Mouse (Mus musculus): ENCODE results near the gene Lhfpl2. TPM values are rescaled to one million over a fixed set of nuclear protein-coding genes. Genes with fewer than 3 reads are reported as not detected.

Gene Lhfpl2
- polyA plus RNA-seq, 1 experiment from 2014 or later = 23.4 TPM

DNA sequence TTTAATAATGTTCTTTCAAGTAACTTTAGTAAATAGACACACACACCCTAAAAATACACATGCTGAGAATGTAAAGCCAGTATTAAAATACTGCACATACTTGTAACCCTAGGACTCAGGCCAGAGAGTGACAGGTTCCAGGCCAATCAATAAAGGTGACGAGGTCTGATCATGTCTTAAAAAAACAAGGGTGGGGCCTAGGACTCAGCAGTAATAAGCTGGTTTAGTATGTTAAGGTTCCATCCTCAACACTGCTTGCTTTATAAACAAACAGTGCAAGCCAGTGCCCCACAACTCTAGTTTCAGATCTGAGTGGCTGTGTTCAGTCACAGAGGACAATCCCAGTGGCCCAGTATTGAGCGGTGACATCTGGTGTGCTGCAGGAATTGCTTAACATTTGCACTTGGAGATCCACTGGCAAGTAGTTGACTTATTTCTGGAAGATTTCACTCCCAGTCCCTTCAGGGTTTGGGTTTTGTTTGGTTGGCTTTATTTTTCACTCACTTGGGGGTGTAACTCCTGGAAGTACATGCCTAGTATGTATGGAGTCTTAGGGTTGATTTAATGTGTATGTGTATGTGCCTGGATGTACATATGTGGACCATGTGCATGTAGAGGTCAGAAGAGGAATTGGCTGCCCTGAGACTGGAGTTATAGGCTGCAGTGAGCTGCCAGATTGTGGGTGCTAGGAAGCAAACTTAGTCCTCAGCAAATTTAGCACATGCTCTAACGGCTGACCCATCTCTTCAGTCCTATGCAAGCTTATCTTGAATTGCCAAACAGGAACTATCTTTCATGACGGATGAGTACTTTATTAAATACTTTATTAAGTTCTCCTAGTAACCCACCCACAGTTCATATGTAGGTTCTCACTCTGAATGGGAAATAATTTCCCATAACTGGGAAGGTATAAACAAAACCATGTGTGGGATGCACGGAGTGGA is 123.2 kb downstream of the Lhfpl2 start:
- no peak for ATAC-seq (replicated peaks; ENCODE audit: extremely low read depth, insufficient read depth, low FRiP score)
- 81% methylated on average over 5 of the region's 5 CpGs for WGBS
- Histone ChIP-seq H3K36me3 (ENCODE audit: control insufficient read depth, insufficient read depth) (no peaks in the 10 kb centered on the region), H3K9ac (ENCODE audit: low read length) (no peak overlapping the region), H3K27ac (ENCODE audit: low read length) (no peak overlapping the region), H3K4me2 (ENCODE audit: low read depth, low read length) (no peak overlapping the region), H3K27me3 (ENCODE audit: control insufficient read depth, insufficient read depth, low read length) (no peaks in the 10 kb centered on the region), H3K4me1 (ENCODE audit: control insufficient read depth, insufficient read depth, low read length) (peaks cover 15% of the 10 kb centered on the region), H3K4me3 (ENCODE audit: low read length) (no peak overlapping the region), H3K9me3 (replicated peaks; ENCODE audit: control insufficient read depth, low read length) (no peaks in the 10 kb centered on the region)

DNA sequence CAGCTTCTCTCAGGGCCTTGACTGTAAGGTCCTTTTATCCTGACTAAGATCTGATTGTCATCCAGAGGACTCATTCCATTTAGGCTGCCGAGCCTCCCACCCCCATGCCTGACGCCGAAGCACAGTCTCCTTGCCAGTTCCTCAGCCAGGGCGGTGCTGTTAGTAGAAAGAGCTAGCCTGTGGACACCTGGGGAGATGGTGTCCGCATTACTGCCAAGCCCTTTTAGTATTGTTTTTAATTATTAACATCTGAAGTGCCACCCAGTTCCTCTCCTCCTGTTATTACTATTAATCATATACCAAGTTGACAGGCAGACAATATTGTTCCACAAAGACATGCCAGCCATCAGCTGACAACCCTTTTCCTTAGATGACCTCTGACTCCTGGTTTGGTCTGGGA is 124.4 kb downstream of the Lhfpl2 start:
- Histone ChIP-seq H3K4me3 (ENCODE audit: low read length) (no peak overlapping the region), H3K9ac (ENCODE audit: low read length) (no peak overlapping the region), H3K4me1 (ENCODE audit: control insufficient read depth, insufficient read depth, low read length) (peaks cover 16% of the 10 kb centered on the region), H3K4me2 (ENCODE audit: low read depth, low read length) (no peak overlapping the region), H3K27me3 (ENCODE audit: control insufficient read depth, insufficient read depth, low read length) (no peaks in the 10 kb centered on the region), H3K36me3 (ENCODE audit: control insufficient read depth, insufficient read depth) (no peaks in the 10 kb centered on the region), H3K27ac (ENCODE audit: low read length) (no peak overlapping the region), H3K9me3 (replicated peaks; ENCODE audit: control insufficient read depth, low read length) (no peaks in the 10 kb centered on the region)
- WGBS = 79% methylated on average over 5 of the region's 5 CpGs
- no peak for ATAC-seq (replicated peaks; ENCODE audit: extremely low read depth, insufficient read depth, low FRiP score)

DNA sequence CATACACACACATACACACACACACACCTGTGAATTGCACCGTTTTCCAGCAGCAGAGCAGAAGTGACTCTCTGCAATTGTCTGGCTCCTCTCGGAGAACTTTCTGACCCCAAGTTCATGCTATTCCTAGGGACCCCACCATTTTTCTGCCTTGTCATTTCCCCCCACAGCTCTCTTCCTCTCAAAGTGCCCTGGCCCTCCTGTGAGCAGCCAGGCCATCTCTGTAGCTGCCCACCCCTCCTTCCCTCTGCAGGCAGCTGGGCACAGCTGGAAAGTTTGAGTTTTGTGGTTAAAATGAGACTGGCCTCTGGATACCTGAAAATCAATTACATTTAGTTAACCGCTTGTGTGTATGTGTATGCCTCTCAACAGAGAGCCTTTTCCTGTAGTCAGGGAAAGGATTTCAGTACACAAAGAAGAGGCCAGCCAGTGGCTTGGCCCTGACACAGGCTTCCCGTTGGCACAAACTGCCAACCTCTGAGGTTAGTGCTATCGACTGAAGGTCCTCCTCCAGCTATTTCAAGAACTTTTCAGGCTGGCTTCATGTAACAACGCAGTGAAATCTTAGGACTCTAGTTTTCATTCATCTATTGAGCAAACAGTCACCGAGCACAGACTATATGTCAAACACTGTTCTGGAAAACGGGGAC is 125.9 kb downstream of the Lhfpl2 start:
- H3K4me3 ChIP-seq (ENCODE audit: low read length) = no peak overlapping the region
- no peaks in the 10 kb centered on the region for H3K9me3 ChIP-seq (replicated peaks; ENCODE audit: control insufficient read depth, low read length)
- no peak overlapping the region for H3K4me2 ChIP-seq (ENCODE audit: low read depth, low read length)
- 71% methylated on average over 8 of the region's 8 CpGs for WGBS
- H3K9ac ChIP-seq (ENCODE audit: low read length) = no peak overlapping the region
- ATAC-seq (replicated peaks; ENCODE audit: extremely low read depth, insufficient read depth, low FRiP score) = no peak
- no peak overlapping the region for H3K27ac ChIP-seq (ENCODE audit: low read length)
- H3K36me3 ChIP-seq (ENCODE audit: control insufficient read depth, insufficient read depth) = no peaks in the 10 kb centered on the region
- no peaks in the 10 kb centered on the region for H3K27me3 ChIP-seq (ENCODE audit: control insufficient read depth, insufficient read depth, low read length)
- H3K4me1 ChIP-seq (ENCODE audit: control insufficient read depth, insufficient read depth, low read length) = peaks cover 13% of the 10 kb centered on the region

DNA sequence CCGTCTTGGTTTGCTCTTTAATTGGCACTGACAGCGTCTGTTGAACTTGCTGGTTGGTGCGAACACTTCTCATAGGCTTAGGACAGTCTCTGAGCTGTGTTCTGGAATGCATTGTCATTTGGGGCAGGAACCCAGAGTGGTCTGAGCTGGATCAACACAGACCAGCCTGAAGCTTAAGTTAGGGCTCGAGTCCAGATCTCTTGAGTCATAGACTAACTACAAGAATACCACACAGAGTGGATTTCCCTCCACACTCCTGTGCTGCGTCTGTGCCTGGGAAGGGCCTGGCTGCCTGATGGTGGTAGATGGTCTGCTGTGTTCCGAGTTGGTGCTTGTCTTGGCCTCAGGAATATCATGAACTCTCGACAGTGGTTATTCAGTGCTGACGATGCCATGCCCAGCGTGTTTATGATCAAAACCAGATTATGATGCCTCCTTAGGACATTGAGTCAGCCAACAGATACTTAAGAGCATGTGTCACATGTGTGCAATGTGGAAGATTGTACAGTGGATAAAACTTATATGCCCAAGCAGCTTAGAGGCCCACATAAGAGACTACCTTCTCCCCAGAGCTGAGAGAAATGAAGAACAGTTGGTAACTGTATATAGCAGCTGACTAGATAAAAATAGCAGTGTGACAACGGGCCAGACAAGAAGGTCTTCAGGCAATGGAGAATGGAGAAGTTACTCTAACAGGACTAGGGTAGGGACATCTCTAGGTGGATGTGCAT is 127.3 kb downstream of the Lhfpl2 start:
- H3K4me2 ChIP-seq (ENCODE audit: low read depth, low read length) = no peak overlapping the region
- WGBS = 59% methylated on average over 10 of the region's 10 CpGs
- H3K4me1 ChIP-seq (ENCODE audit: control insufficient read depth, insufficient read depth, low read length) = peaks cover 13% of the 10 kb centered on the region
- H3K36me3 ChIP-seq (ENCODE audit: control insufficient read depth, insufficient read depth) = no peaks in the 10 kb centered on the region
- no peak overlapping the region for H3K9ac ChIP-seq (ENCODE audit: low read length)
- no peak overlapping the region for H3K4me3 ChIP-seq (ENCODE audit: low read length)
- H3K27me3 ChIP-seq (ENCODE audit: control insufficient read depth, insufficient read depth, low read length) = no peaks in the 10 kb centered on the region
- no peak for ATAC-seq (replicated peaks; ENCODE audit: extremely low read depth, insufficient read depth, low FRiP score)
- peak overlapping the region; percentile 12; the same call in 1 of the 2 replicates for H3K27ac ChIP-seq (ENCODE audit: low read length)
- no peaks in the 10 kb centered on the region for H3K9me3 ChIP-seq (replicated peaks; ENCODE audit: control insufficient read depth, low read length)

DNA sequence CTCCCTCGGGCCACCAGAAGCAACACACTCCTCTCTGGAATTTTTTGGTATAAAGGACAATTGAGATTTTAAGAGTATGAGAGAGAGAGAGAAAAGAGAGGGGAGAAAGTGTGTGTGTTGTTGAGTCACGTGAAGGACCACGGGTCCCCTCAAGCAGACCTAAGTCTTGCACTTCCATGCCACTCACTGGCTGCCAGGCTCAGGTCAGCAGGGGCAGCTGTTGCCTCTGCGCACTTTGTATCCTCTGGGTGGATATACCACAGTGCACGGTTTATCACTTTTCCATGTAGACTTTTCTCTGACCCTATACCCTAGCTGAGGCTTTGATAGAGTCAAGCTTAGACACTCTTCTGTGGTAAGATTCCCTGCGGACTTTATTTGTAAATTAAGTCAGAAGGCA is 128.0 kb downstream of the Lhfpl2 start:
- no peak for ATAC-seq (replicated peaks; ENCODE audit: extremely low read depth, insufficient read depth, low FRiP score)
- H3K36me3 ChIP-seq (ENCODE audit: control insufficient read depth, insufficient read depth) = no peaks in the 10 kb centered on the region
- H3K27me3 ChIP-seq (ENCODE audit: control insufficient read depth, insufficient read depth, low read length) = no peaks in the 10 kb centered on the region
- H3K4me3 ChIP-seq (ENCODE audit: low read length) = no peak overlapping the region
- H3K4me2 ChIP-seq (ENCODE audit: low read depth, low read length) = no peak overlapping the region
- peaks cover 13% of the 10 kb centered on the region for H3K4me1 ChIP-seq (ENCODE audit: control insufficient read depth, insufficient read depth, low read length)
- H3K9me3 ChIP-seq (replicated peaks; ENCODE audit: control insufficient read depth, low read length) = no peaks in the 10 kb centered on the region
- WGBS = 84% methylated on average over 5 of the region's 6 CpGs
- no peak overlapping the region for H3K27ac ChIP-seq (ENCODE audit: low read length)
- no peak overlapping the region for H3K9ac ChIP-seq (ENCODE audit: low read length)

DNA sequence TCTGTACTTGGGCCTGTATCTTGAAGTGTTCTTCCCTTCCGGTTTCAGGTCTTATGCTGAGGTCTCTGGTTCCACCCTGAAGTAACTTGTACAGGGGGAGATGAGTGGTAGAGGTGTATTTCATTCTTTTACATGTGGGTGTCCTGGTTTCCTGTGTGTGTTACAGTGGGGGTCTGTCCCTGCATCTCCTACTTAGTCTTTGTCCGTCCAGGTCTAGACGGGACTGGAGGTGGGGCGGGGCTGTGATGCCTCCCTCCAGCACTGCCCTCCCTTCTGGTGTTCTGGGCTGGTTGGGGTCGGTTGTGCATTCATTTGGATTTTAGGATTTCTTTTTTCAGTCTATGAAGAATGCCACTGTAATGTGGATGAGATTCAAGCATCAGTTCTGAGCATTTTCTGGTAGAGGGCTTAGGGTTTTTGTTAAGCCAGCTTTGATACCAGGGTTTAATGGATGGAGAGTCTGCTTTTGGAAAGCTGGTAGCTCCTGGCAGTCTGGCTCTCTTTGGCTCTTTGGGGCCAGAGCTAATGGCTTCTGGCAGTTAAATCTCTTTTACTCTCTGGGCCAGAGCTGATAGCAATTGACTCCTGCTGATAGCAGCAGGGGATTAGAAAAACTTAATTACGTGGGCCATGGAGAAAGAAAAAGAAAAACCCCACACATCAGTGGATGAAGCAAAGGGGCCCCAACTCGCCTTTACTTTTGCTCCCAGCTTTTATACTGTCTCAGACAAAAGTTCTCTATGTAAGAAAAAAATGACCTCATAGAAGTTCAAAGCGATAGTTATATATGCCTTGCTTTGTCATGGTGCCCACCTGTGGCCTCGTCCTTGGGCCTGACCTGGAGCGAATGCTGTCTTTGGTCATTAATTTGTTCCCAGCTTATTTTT is 130.8 kb downstream of the Lhfpl2 start:
- H3K9ac ChIP-seq (ENCODE audit: low read length) = no peak overlapping the region
- H3K27me3 ChIP-seq (ENCODE audit: control insufficient read depth, insufficient read depth, low read length) = no peaks in the 10 kb centered on the region
- ATAC-seq (replicated peaks; ENCODE audit: extremely low read depth, insufficient read depth, low FRiP score) = no peak
- H3K27ac ChIP-seq (ENCODE audit: low read length) = no peak overlapping the region
- H3K4me2 ChIP-seq (ENCODE audit: low read depth, low read length) = no peak overlapping the region
- 61% methylated on average over 10 of the region's 10 CpGs for WGBS
- no peak overlapping the region for H3K4me3 ChIP-seq (ENCODE audit: low read length)
- no peaks in the 10 kb centered on the region for H3K9me3 ChIP-seq (replicated peaks; ENCODE audit: control insufficient read depth, low read length)
- H3K36me3 ChIP-seq (ENCODE audit: control insufficient read depth, insufficient read depth) = no peaks in the 10 kb centered on the region
- peaks cover 15% of the 10 kb centered on the region for H3K4me1 ChIP-seq (ENCODE audit: control insufficient read depth, insufficient read depth, low read length)

DNA sequence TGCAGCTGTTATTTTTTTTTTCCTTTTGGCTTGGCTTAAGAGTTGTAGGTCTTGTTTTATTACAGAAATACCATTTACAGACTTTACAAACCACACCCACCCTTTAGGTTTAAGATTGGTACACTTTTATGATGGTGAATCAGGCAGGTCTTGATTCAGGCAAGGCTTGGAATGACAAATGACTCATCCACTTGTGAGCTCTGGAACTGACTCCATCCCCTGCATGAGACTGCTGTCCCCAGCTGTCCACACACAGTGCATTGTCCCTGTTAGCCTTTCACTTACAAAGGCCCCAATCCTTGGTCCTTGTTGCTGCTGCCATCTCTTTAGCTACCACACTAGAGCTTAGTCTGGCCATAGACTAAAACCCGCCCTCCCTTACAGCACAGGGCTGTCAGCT is 132.8 kb downstream of the Lhfpl2 start:
- Histone ChIP-seq H3K36me3 (ENCODE audit: control insufficient read depth, insufficient read depth) (no peaks in the 10 kb centered on the region), H3K27me3 (ENCODE audit: control insufficient read depth, insufficient read depth, low read length) (no peaks in the 10 kb centered on the region), H3K4me3 (ENCODE audit: low read length) (no peak overlapping the region), H3K4me1 (ENCODE audit: control insufficient read depth, insufficient read depth, low read length) (peaks cover 4% of the 10 kb centered on the region), H3K9ac (ENCODE audit: low read length) (no peak overlapping the region), H3K27ac (ENCODE audit: low read length) (no peak overlapping the region), H3K9me3 (replicated peaks; ENCODE audit: control insufficient read depth, low read length) (no peaks in the 10 kb centered on the region), H3K4me2 (ENCODE audit: low read depth, low read length) (no peak overlapping the region)
- no peak for ATAC-seq (replicated peaks; ENCODE audit: extremely low read depth, insufficient read depth, low FRiP score)
- 91% methylated on average over 1 of the region's 1 CpGs for WGBS

DNA sequence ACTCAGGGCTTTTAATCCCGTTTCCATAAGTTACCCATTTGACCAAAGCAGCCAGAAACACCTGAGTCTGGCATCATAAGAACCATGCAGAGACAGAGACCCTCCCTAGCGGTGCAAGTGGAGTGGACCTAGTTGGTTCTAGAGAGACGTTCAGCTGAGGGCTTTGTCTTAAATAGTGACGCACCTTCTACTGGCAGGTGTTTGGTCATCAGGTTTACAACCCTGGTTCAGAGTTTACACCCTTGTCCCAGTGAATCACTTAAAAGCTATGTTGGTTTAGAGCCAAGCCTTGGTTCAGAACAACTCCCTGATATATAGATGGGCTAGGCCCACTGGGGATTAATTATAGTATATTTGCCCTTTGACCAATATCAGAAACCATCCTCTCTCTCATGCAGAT is 135.6 kb downstream of the Lhfpl2 start:
- no peak overlapping the region for H3K4me3 ChIP-seq (ENCODE audit: low read length)
- 0 out of 2 replicates have a peak, but pooled peaks have one; percentile 18 for ATAC-seq (replicated peaks; ENCODE audit: extremely low read depth, insufficient read depth, low FRiP score)
- H3K4me1 ChIP-seq (ENCODE audit: control insufficient read depth, insufficient read depth, low read length) = peaks cover 2% of the 10 kb centered on the region

More for the DNA sequence above, 135.6 kb downstream of the Lhfpl2 start:
- peaks cover 3% of the 10 kb centered on the region; the same call in 1 of the 2 replicates for H3K36me3 ChIP-seq (ENCODE audit: control insufficient read depth, insufficient read depth)
- no peaks in the 10 kb centered on the region for H3K27me3 ChIP-seq (ENCODE audit: control insufficient read depth, insufficient read depth, low read length)
- H3K4me2 ChIP-seq (ENCODE audit: low read depth, low read length) = no peak overlapping the region
- no peaks in the 10 kb centered on the region for H3K9me3 ChIP-seq (replicated peaks; ENCODE audit: control insufficient read depth, low read length)
- no peak overlapping the region for H3K9ac ChIP-seq (ENCODE audit: low read length)
- no peak overlapping the region for H3K27ac ChIP-seq (ENCODE audit: low read length)
- 88% methylated on average over 4 of the region's 4 CpGs for WGBS

Measured in heart, embryonic 16.5 days (tissue).